Mouse (Mus musculus): ENCODE results near the gene Adsl.

The Adsl gene

GRCm38 (mm10) chr15:81007905-81008304 is 59.6 kb downstream of the Adsl start:
- no peak for DNase-seq

GRCm38 (mm10) chr15:81008689-81009123 is 60.4 kb downstream of the Adsl start:
- DNase-seq, result no peak

GRCm38 (mm10) chr15:81010114-81010513 is 61.8 kb downstream of the Adsl start:
- DNase-seq, result no peak

- no peak for DNase-seq
Measured at GRCm38 (mm10) chr15:81011523-81011922, 63.2 kb downstream of the Adsl start.

- no peak for DNase-seq
Measured at GRCm38 (mm10) chr15:81012359-81012758, 64.1 kb downstream of the Adsl start.

- DNase-seq, result no peak
Measured at GRCm38 (mm10) chr15:81013186-81013585, 64.9 kb downstream of the Adsl start.

- no peak for DNase-seq
Measured at GRCm38 (mm10) chr15:81015068-81015744, 66.9 kb downstream of the Adsl start.

GRCm38 (mm10) chr15:81016488-81016887 is 68.2 kb downstream of the Adsl start:
- no peak for DNase-seq

- no peak for DNase-seq
Measured at GRCm38 (mm10) chr15:81017308-81017707, 69.0 kb downstream of the Adsl start.
